Mouse (Mus musculus): ENCODE measurements at regions not wholly inside any gene's neighbourhood (a gene's known extent, or its start where the extent isn't known, plus 50 kb on each side); places are given as distances from the start of the nearest gene placed in this dataset.
A peak's percentile ranks its signal among the peaks of the same experiment; 100 is the strongest.

DNA sequence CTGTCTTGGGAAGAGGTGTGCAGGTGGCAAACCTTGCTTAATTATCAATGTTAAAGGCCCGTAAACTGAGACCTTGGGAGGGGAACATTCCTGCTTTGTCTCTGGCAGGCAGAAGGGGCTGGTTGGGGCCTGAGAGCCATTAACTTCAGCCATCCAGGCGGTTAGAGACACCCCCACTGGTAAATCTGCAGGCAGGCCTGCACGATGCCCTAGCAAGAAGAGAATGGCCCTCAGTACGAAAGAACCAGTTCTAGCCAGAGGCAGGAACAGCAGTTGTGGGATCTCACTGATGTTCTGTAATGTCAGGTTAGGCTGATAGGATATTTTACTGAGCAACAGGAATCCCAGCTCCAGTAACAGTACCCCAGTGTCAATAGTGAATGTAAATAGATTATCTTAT lies 70.5 kb downstream of the Apip start:
- Histone ChIP-seq H3K9me3 (no peaks in the 10 kb centered on the region), H3K4me1 (no peaks in the 10 kb centered on the region), H3K4me3 (no peak overlapping the region), H3K9ac (no peak overlapping the region), H3K4me2 (no peak overlapping the region), H3K27ac (no peak overlapping the region), H3K36me3 (no peaks in the 10 kb centered on the region), H3K27me3 (no peaks in the 10 kb centered on the region)
- peak; percentile 14; the same call in 1 of the 2 replicates for ATAC-seq (ENCODE audit: insufficient number of reproducible peaks, low FRiP score, low TSS enrichment, low read depth)
- 32% methylated on average over 4 of the region's 4 CpGs for WGBS

DNA sequence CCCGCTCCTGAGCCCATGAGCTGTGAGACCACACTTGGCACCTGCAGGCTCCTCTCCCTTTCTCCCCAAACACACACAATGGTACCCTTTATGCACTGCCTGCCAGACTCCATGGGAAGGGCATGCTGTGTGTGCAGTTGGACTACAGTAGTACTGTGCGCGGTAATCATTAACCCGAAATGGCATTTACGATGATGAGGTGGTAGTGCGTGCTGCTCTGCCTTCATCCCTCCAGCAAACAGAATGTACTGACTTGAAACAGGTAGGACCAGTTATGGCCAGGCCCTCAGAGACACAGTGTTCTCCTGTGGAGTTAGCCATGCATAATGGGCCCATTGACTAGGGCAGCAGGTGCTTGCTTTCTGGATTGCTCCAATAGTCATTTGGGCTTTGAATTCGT lies 70.9 kb downstream of the Apip start:
- no peaks in the 10 kb centered on the region for H3K9me3 ChIP-seq
- H3K4me3 ChIP-seq: no peak overlapping the region
- H3K27me3 ChIP-seq: no peaks in the 10 kb centered on the region
- H3K9ac ChIP-seq: no peak overlapping the region
- no peaks in the 10 kb centered on the region for H3K36me3 ChIP-seq
- ATAC-seq (ENCODE audit: insufficient number of reproducible peaks, low FRiP score, low TSS enrichment, low read depth): peak; percentile 63
- WGBS: 60% methylated on average over 7 of the region's 7 CpGs
- H3K27ac ChIP-seq: no peak overlapping the region
- H3K4me2 ChIP-seq: no peak overlapping the region
- no peaks in the 10 kb centered on the region for H3K4me1 ChIP-seq

DNA sequence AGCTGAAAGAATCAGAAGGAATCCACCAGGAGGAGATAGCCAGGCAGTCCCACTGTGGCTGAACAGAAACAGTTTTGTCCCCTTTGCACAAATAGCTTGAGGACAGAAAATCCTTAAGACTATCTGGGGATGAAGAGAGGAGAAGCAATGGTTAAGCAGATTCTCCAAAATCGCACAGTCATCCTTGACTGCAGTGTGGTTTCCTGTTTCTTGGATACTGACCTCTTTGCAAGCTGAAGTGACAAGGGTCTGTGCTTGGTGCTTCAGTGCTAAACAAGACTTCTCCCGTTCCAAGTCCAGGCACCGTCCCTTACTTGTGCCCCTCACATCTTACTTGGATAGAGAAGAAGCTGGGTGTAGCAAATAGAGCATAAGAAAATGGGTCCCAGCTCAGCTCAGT lies 71.6 kb downstream of the Apip start:
- H3K4me3 ChIP-seq: no peak overlapping the region
- no peaks in the 10 kb centered on the region for H3K4me1 ChIP-seq
- ATAC-seq (ENCODE audit: insufficient number of reproducible peaks, low FRiP score, low TSS enrichment, low read depth): no peak
- no peaks in the 10 kb centered on the region for H3K27me3 ChIP-seq
- no peak overlapping the region for H3K27ac ChIP-seq
- 75% methylated on average over 3 of the region's 3 CpGs for WGBS
- no peaks in the 10 kb centered on the region for H3K36me3 ChIP-seq
- H3K9ac ChIP-seq: no peak overlapping the region
- no peaks in the 10 kb centered on the region for H3K9me3 ChIP-seq
- H3K4me2 ChIP-seq: no peak overlapping the region

DNA sequence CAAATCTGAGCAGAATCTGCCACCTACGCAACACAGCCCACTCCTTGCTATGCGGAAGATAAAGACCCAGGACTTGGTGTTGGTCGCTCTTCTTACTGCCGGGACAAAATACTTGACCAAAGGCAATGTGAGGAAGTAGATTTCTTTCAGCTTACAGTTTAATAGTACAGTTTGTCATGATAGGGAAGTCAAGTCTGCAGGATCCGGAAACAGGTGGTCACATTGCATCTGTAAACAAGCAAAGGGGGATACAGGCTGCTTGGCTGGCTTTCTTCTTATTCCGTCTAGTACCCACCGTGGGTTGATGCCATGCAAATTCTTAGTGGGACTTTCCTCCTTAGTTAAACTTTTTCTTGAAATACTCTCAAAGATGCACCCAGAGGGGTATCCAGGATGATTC lies 72.7 kb downstream of the Apip start:
- no peak for ATAC-seq (ENCODE audit: insufficient number of reproducible peaks, low FRiP score, low TSS enrichment, low read depth)
- 90% methylated on average over 7 of the region's 7 CpGs for WGBS

DNA sequence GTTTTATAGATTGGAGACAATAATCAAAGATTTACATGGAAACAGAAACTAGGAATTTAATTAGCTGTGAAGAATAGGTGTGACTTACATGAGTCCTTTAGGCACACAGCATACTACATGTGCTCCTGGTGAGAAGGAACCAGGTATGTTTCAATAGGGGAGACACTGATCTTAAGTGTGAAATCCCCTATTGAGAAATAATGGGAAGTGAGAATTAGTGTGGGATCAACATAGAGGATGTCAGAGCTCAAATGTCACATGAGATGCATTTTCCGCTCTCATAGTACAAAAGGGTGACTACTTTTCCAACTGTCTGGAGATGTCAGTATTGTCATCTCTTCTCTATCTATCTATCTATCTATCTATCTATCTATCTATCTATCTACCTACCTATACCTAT lies 79.8 kb downstream of the Apip start:
- Histone ChIP-seq H3K4me1 (no peaks in the 10 kb centered on the region), H3K36me3 (no peaks in the 10 kb centered on the region), H3K27me3 (no peaks in the 10 kb centered on the region), H3K27ac (no peak overlapping the region), H3K4me3 (no peak overlapping the region), H3K9ac (no peak overlapping the region), H3K9me3 (no peaks in the 10 kb centered on the region), H3K4me2 (no peak overlapping the region)
- no peak for ATAC-seq (ENCODE audit: insufficient number of reproducible peaks, low FRiP score, low TSS enrichment, low read depth)
- 88% methylated on average over 1 of the region's 1 CpGs for WGBS

More for the DNA sequence above, 72.7 kb downstream of the Apip start:
- no peaks in the 10 kb centered on the region for H3K9me3 ChIP-seq
- H3K4me3 ChIP-seq: no peak overlapping the region
- H3K9ac ChIP-seq: no peak overlapping the region
- H3K36me3 ChIP-seq: no peaks in the 10 kb centered on the region
- H3K4me2 ChIP-seq: no peak overlapping the region
- no peaks in the 10 kb centered on the region for H3K27me3 ChIP-seq
- H3K4me1 ChIP-seq: no peaks in the 10 kb centered on the region
- H3K27ac ChIP-seq: no peak overlapping the region

DNA sequence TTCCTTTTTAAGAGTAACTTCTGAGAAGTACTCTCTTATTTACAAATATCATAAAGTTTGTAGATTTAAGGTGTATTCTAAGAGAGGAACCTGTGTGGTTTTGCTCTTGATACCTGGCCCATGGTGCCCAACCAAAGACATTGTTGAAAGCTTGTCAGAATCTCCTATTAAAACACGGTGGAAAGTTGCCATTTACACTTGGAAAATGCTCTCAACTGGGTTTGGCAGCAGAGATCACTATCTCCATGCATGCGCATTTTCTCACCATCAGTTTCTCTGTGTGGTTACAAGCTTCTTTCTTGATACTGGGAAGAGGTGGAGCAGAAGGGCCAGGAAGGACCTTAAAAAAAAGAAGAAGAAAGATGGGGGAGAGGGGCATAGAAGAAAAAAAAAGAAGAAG lies 94.3 kb downstream of the Apip start:
- ATAC-seq (ENCODE audit: insufficient number of reproducible peaks, low FRiP score, low TSS enrichment, low read depth): no peak
- Histone ChIP-seq H3K36me3 (no peaks in the 10 kb centered on the region), H3K4me3 (no peak overlapping the region), H3K27ac (no peak overlapping the region), H3K9me3 (no peaks in the 10 kb centered on the region), H3K4me2 (no peak overlapping the region), H3K4me1 (no peaks in the 10 kb centered on the region), H3K9ac (no peak overlapping the region), H3K27me3 (no peaks in the 10 kb centered on the region)
- 53% methylated on average over 2 of the region's 2 CpGs for WGBS

DNA sequence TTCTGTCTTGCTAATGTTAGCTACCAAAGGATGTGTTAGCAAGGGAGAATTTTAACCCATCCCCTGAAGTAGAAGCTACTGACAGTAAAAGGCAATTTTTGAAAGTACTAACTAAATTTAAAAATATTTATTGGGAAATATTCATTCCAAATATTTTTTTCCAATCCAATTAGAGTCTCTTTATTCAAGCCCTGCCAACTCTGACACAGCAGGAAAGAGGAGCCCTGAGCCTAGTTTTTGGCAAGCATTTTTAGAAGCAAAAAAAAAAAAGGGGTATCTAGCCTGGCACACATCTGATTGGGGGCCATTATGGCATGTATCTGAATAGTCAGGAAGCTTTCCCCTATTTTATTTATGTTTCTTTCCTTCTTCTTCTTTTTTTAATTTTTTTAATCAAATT lies 94.8 kb downstream of the Apip start:
- Histone ChIP-seq H3K36me3 (no peaks in the 10 kb centered on the region), H3K9me3 (no peaks in the 10 kb centered on the region), H3K4me1 (no peaks in the 10 kb centered on the region), H3K27me3 (no peaks in the 10 kb centered on the region), H3K4me3 (no peak overlapping the region), H3K9ac (no peak overlapping the region), H3K27ac (no peak overlapping the region), H3K4me2 (no peak overlapping the region)
- no peak for ATAC-seq (ENCODE audit: insufficient number of reproducible peaks, low FRiP score, low TSS enrichment, low read depth)

DNA sequence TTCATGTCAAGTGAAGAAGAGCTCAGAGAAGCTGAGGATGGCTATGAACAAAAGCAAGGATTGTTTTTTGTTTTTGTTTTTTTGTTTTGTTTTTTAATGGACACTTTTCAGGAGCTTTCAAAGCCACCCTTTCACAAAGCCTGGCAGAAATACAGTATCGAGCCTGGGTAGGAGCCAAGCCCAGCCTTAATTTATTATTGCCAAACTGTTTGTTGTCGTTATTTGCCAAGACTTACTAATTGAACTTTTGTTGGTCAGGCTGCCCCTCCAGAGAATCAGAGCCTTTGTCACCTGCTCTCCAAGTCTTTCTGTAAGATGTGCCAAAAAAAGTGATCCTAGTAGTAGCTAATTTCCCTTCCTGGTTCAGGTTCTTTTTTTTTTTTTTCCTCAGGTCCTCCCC lies 103.9 kb downstream of the Apip start:
- H3K9me3 ChIP-seq: no peaks in the 10 kb centered on the region
- ATAC-seq (ENCODE audit: insufficient number of reproducible peaks, low FRiP score, low TSS enrichment, low read depth): no peak
- H3K27me3 ChIP-seq: no peaks in the 10 kb centered on the region
- H3K4me3 ChIP-seq: no peak overlapping the region
- H3K36me3 ChIP-seq: no peaks in the 10 kb centered on the region
- H3K4me2 ChIP-seq: no peak overlapping the region
- no peak overlapping the region for H3K27ac ChIP-seq
- H3K4me1 ChIP-seq: no peaks in the 10 kb centered on the region
- no peak overlapping the region for H3K9ac ChIP-seq
- 63% methylated on average over 2 of the region's 2 CpGs for WGBS

DNA sequence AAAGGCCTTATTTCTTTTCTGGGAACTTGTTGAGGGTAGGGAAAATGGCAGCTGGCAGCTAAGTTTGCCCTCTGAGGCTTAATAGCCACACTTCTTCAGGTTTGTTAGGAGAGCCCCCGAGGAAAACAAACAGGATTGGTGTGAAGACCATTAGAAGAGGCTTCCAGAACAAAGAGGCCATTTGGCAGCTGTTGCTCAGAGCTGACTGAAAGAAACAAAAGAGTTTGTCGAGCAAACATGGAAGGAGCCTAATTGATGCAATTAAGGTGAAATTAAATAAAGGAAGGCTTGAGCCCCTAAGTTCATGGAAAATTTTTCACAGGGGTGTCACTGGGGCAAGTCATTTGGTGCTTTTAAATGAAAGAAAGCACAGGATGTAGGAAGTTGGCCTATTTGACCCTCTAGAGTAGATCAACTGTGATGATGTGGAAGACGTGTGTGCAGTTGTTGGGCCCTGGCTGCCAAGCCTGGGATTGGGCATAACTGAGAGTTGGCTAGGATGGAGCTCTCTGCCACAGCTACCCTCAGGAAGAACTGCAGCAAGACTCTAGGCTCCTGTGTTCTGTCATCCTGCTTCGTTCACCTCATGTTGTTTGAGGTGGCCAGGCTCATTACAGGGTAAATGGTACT lies 106.9 kb downstream of the Apip start:
- no peak overlapping the region for H3K27ac ChIP-seq
- H3K9ac ChIP-seq: no peak overlapping the region
- H3K9me3 ChIP-seq: no peaks in the 10 kb centered on the region
- no peak overlapping the region for H3K4me2 ChIP-seq
- H3K36me3 ChIP-seq: no peaks in the 10 kb centered on the region
- H3K4me3 ChIP-seq: no peak overlapping the region
- H3K4me1 ChIP-seq: no peaks in the 10 kb centered on the region
- ATAC-seq (ENCODE audit: insufficient number of reproducible peaks, low FRiP score, low TSS enrichment, low read depth): no peak
- whole genome bisulfite sequencing: 37% methylated on average over 4 of the region's 4 CpGs
- H3K27me3 ChIP-seq: no peaks in the 10 kb centered on the region

DNA sequence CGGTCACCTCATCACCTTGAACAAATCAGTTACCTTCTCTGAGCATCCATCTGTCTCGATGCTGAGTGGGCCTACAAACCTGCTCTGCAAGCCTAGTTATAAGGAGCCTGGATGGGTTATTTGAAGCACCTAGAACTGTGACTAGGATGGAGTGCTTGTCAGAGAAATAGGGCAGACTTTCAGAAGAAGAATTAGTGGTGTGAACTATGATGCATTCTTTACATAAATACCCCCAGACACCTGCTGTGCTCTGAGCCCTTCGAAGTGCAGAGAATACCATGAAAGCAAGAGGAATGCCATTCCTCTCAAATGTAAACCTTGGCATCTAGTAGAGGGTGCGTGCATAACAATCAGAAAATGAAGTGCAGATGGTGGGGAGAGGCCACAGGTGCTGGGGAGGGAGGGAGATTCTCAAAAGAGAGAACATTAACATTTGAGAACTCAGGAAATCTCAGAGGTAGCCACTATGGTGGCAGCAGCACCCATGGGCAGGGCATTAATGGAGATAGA lies 113.3 kb downstream of the Apip start:
- Histone ChIP-seq H3K36me3 (no peaks in the 10 kb centered on the region), H3K9me3 (no peaks in the 10 kb centered on the region), H3K4me3 (no peak overlapping the region), H3K4me2 (no peak overlapping the region), H3K27ac (no peak overlapping the region), H3K27me3 (no peaks in the 10 kb centered on the region), H3K4me1 (no peaks in the 10 kb centered on the region), H3K9ac (no peak overlapping the region)
- no peak for ATAC-seq (ENCODE audit: insufficient number of reproducible peaks, low FRiP score, low TSS enrichment, low read depth)
- WGBS: 77% methylated on average over 4 of the region's 4 CpGs

DNA sequence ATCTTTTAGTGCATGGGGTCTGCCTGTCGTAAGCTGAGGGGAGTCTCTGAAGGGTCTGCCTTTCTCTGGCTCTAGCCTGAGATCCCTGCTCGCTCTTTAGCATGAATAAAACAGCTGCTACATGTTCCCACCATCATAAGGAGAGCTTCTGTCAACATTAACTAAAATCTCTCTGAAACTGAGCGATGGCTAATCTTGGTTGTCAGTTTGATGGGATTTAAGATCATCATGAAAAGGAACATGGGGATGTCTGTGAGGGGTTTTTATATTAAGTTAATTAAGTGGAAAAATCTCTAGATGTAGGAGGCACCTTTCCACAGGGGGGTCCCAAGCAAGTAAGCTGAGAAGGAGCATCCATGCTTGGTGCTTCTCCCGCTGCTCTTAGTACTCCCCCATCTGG lies 110.5 kb downstream of the Ehf start:
- ATAC-seq (ENCODE audit: insufficient number of reproducible peaks, low FRiP score, low TSS enrichment, low read depth): no peak
- H3K27ac ChIP-seq: no peak overlapping the region
- no peaks in the 10 kb centered on the region for H3K9me3 ChIP-seq
- no peak overlapping the region for H3K9ac ChIP-seq
- H3K36me3 ChIP-seq: no peaks in the 10 kb centered on the region
- no peaks in the 10 kb centered on the region for H3K27me3 ChIP-seq
- 85% methylated on average over 4 of the region's 4 CpGs for WGBS
- H3K4me1 ChIP-seq: no peaks in the 10 kb centered on the region
- no peak overlapping the region for H3K4me3 ChIP-seq
- no peak overlapping the region for H3K4me2 ChIP-seq

DNA sequence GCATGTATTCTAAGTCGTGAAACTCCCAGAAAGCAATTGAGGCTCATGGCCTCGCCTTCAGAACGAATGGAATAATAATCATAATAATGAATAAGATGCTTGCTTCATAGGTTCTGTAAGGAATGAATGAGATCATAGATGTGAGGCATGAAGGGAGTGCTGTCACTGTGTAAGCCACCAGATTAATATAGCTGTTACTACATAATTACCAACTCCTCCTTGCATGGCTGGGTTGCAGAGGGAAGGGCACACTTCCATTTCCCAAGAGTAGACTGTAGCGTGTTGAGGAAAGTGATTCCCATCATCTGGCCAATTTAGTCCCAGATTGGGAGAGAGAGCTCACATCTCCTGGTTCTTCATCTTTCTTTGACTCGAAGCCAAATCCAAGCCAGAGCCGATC lies 102.8 kb downstream of the Ehf start:
- Histone ChIP-seq H3K9me3 (no peaks in the 10 kb centered on the region), H3K36me3 (no peaks in the 10 kb centered on the region), H3K4me3 (no peak overlapping the region), H3K9ac (no peak overlapping the region), H3K4me2 (no peak overlapping the region), H3K27me3 (no peaks in the 10 kb centered on the region), H3K4me1 (no peaks in the 10 kb centered on the region), H3K27ac (no peak overlapping the region)
- ATAC-seq (ENCODE audit: insufficient number of reproducible peaks, low FRiP score, low TSS enrichment, low read depth): no peak
- WGBS: 77% methylated on average over 6 of the region's 6 CpGs

DNA sequence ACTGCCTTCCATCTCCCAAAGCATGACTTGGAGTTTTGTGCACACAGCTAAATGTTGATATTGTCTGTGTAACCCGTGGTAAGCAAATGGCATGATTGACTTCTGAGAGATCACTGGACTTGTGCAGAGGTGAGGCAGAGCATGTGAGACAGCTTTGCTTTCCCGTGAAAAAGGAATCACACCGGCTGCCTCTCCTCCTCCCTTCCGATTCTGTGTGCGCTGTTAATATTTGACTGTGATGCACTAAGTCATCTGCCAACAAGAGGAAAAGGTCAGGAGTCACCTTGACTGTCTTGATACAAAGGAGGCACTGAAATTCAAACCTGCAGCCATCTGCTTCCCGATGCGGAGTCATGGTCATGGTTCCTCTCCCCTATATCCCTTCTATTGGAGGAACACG lies 98.0 kb downstream of the Ehf start:
- 89% methylated on average over 8 of the region's 8 CpGs for WGBS
- no peak for ATAC-seq (ENCODE audit: insufficient number of reproducible peaks, low FRiP score, low TSS enrichment, low read depth)
- H3K4me1 ChIP-seq: no peaks in the 10 kb centered on the region
- H3K9ac ChIP-seq: no peak overlapping the region
- H3K4me2 ChIP-seq: no peak overlapping the region
- H3K36me3 ChIP-seq: no peaks in the 10 kb centered on the region
- no peaks in the 10 kb centered on the region for H3K9me3 ChIP-seq
- no peak overlapping the region for H3K27ac ChIP-seq
- no peak overlapping the region for H3K4me3 ChIP-seq
- no peaks in the 10 kb centered on the region for H3K27me3 ChIP-seq
